Mouse (Mus musculus): Measurements from ENCODE around the gene Lpcat1. TPM values are rescaled to one million over a fixed set of nuclear protein-coding genes. Genes with fewer than 3 reads are reported as not detected.
A peak's percentile ranks its signal among the peaks of the same experiment; 100 is the strongest.

Lpcat1 gene
- polyA plus RNA-seq, 1 experiment from 2014 or later = 85.3 TPM

GRCm38 (mm10) chr13:73446943-73447342 is 20.1 kb upstream of the Lpcat1 start:
- H3K4me3 ChIP-seq (ENCODE audit: low read depth, low read length) = no peak overlapping the region
- ATAC-seq (ENCODE audit: insufficient read depth) (peak; percentile 83), DNase-seq (peak; percentile 86)
- H3K27me3 ChIP-seq (ENCODE audit: insufficient read depth, low read length) = no peaks in the 10 kb centered on the region
- H3K27ac ChIP-seq (ENCODE audit: low read depth) = peak overlapping the region; percentile 91
- H3K4me2 ChIP-seq = no peak overlapping the region
- H3K36me3 ChIP-seq (ENCODE audit: insufficient read depth) = no peaks in the 10 kb centered on the region
- no peak for TF ChIP-seq CTCF (IDR thresholded peaks at IDR 0.05; ENCODE audit: low read depth)
- peaks cover 31% of the 10 kb centered on the region for H3K4me1 ChIP-seq (ENCODE audit: insufficient read depth)
- 23% methylated on average over 7 of the region's 7 CpGs for WGBS
- H3K9ac ChIP-seq = no peak overlapping the region
- no peaks in the 10 kb centered on the region for H3K9me3 ChIP-seq (ENCODE audit: low read depth, low read length)

DNA sequence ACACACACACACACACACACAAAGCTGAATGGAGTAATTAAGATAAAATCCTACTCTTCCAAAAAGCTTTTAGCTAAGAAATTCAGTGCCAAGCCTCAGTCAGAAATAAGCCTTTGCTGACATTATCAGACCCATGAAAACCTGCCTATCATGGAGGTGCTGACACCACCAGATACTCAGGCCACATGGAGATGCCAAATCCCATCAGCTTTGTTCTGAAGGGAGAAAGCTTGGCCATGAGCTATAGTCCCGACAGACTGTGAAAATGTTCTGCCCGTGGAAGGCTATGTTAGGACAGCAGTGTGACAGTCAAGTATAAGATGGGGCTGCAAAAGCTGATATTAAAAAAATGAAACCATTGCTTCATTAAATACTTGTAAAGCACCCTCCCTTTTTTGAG is 19.5 kb upstream of the Lpcat1 start:
- 51% methylated on average over 2 of the region's 2 CpGs for WGBS
- no peak for DNase-seq
- H3K9me3 ChIP-seq (ENCODE audit: low read depth, low read length) = no peaks in the 10 kb centered on the region
- no peak for TF ChIP-seq CTCF (IDR thresholded peaks at IDR 0.05; ENCODE audit: low read depth)
- H3K4me2 ChIP-seq = no peak overlapping the region
- H3K27ac ChIP-seq (ENCODE audit: low read depth) = peak overlapping the region; percentile 91
- no peak overlapping the region for H3K9ac ChIP-seq
- no peak for ATAC-seq (ENCODE audit: insufficient read depth)
- H3K4me3 ChIP-seq (ENCODE audit: low read depth, low read length) = no peak overlapping the region
- no peaks in the 10 kb centered on the region for H3K36me3 ChIP-seq (ENCODE audit: insufficient read depth)
- peaks cover 31% of the 10 kb centered on the region for H3K4me1 ChIP-seq (ENCODE audit: insufficient read depth)
- no peaks in the 10 kb centered on the region for H3K27me3 ChIP-seq (ENCODE audit: insufficient read depth, low read length)

DNA sequence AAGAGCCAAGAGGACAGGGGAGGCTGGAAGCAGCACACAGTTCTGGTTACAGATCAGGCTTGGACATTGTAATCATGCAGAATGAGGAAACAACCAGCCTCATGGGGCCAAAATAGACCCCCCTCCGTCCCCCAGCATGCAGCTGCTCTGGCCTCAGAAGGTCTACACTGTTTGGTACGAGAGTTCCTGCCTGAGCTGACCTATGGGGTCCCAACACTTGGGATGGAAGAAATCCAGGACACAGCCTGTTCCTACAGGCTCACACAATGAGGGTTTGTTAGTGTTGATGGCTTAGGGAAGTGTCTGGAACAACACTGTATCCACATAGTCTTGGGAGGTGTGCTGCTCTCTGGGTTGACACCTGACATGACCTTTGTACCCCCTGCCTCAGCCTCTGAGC is 18.8 kb upstream of the Lpcat1 start:
- Histone ChIP-seq H3K36me3 (ENCODE audit: insufficient read depth) (no peaks in the 10 kb centered on the region), H3K9ac (no peak overlapping the region), H3K4me1 (ENCODE audit: insufficient read depth) (peaks cover 31% of the 10 kb centered on the region), H3K4me3 (ENCODE audit: low read depth, low read length) (no peak overlapping the region), H3K27me3 (ENCODE audit: insufficient read depth, low read length) (no peaks in the 10 kb centered on the region), H3K27ac (ENCODE audit: low read depth) (peak overlapping the region; percentile 91), H3K9me3 (ENCODE audit: low read depth, low read length) (no peaks in the 10 kb centered on the region), H3K4me2 (no peak overlapping the region)
- DNase-seq (no peak), ATAC-seq (ENCODE audit: insufficient read depth) (no peak)
- WGBS = 40% methylated on average over 2 of the region's 2 CpGs
- no peak for TF ChIP-seq CTCF (IDR thresholded peaks at IDR 0.05; ENCODE audit: low read depth)

DNA sequence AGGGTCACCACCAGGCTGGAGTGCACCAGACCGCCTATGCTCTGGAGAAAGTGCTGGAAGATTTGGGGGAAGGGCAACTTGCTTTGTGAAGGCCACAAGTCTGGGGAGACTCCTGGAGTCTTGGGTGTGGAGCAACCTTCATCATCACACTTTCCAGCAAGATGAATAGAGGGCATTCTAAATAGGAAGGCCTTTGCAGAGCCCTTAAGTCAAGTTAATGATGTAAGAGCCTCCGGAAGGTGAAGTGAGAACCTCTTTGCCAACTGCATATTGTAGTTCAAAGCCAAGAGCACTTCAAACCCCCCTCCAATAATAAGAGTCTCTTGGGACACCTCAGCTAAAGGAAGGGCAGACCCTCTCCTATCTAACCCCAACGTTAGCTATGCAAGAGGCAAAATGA is 18.3 kb upstream of the Lpcat1 start:
- Histone ChIP-seq H3K27ac (ENCODE audit: low read depth) (peak overlapping the region; percentile 91; the same call in 1 of the 2 replicates), H3K36me3 (ENCODE audit: insufficient read depth) (no peaks in the 10 kb centered on the region), H3K4me1 (ENCODE audit: insufficient read depth) (peaks cover 31% of the 10 kb centered on the region), H3K4me3 (ENCODE audit: low read depth, low read length) (no peak overlapping the region), H3K4me2 (no peak overlapping the region), H3K9ac (no peak overlapping the region), H3K27me3 (ENCODE audit: insufficient read depth, low read length) (no peaks in the 10 kb centered on the region), H3K9me3 (ENCODE audit: low read depth, low read length) (no peaks in the 10 kb centered on the region)
- whole genome bisulfite sequencing = 52% methylated on average over 3 of the region's 3 CpGs
- no peak for TF ChIP-seq CTCF (IDR thresholded peaks at IDR 0.05; ENCODE audit: low read depth)
- ATAC-seq (ENCODE audit: insufficient read depth) (no peak), DNase-seq (peak; percentile 41)

DNA sequence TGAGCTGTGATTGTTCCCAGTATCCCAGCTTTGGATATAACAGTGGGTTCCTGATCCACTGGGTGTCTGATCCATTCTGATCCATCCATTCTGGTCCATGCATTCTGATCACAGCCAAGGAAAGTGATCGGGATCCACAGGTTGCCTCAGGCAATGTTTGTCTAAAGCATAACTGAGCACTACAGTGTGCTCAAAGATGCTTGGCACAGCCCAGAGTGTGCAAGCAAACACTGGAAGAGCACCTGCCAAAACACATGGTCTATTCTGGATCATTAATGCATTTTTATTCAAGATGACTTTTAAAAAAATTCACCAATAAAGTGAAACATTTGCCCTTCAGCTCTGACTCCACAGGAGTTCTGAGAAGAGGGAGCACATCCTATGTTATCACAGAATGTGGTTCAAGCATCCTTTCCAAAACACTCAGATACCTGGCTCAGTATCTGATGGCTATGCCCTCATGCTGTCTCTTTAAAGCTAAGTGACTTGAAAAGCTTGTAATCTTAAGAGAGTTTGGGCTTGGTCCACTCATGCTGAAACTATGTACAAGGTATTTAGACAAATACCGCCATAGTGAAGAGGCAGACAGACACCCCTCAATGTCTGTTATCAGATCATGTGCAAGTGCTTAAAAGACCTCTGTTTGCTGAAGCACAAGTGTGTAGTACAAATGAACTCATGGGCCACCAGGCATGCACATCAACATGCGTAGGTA is 13.3 kb upstream of the Lpcat1 start:
- no peaks in the 10 kb centered on the region for H3K9me3 ChIP-seq (ENCODE audit: low read depth, low read length)
- no peak for TF ChIP-seq CTCF (IDR thresholded peaks at IDR 0.05; ENCODE audit: low read depth)
- ATAC-seq (ENCODE audit: insufficient read depth) (peak; percentile 65; the same call in 1 of the 2 replicates), DNase-seq (no peak)
- H3K36me3 ChIP-seq (ENCODE audit: insufficient read depth) = no peaks in the 10 kb centered on the region
- no peak overlapping the region for H3K4me3 ChIP-seq (ENCODE audit: low read depth, low read length)
- no peak overlapping the region for H3K9ac ChIP-seq
- H3K27me3 ChIP-seq (ENCODE audit: insufficient read depth, low read length) = no peaks in the 10 kb centered on the region
- 52% methylated on average over 3 of the region's 3 CpGs for WGBS
- H3K27ac ChIP-seq (ENCODE audit: low read depth) = peak overlapping the region; percentile 37; the same call in 1 of the 2 replicates
- H3K4me2 ChIP-seq = no peak overlapping the region
- H3K4me1 ChIP-seq (ENCODE audit: insufficient read depth) = 0 out of 2 replicates have a peak, but pooled peaks cover 2% of the 10 kb centered on the region

DNA sequence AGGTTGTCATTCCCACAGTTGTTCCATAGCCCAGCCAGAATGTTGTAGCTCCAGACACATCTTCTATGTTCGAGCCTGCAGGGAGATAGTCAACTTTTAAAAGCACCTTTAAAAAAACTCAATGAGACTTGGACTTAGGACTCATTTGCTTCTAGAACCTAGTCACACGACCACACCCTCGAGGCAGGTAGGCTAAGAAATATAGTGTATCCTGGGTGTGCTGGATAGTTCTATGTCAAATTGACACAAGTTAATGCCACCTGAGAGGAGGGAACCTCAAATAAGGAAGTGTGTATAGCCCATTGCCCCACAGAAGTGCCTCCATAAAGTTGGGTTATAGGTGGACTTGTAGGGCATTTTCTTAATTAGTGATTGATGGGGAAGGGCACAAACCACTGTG is 11.7 kb upstream of the Lpcat1 start:
- DNase-seq = no peak
- no peaks in the 10 kb centered on the region for H3K9me3 ChIP-seq (ENCODE audit: low read depth, low read length)
- no peak overlapping the region for H3K27ac ChIP-seq (ENCODE audit: low read depth)
- H3K4me1 ChIP-seq (ENCODE audit: insufficient read depth) = no peaks in the 10 kb centered on the region
- H3K27me3 ChIP-seq (ENCODE audit: insufficient read depth, low read length) = no peaks in the 10 kb centered on the region
- TF ChIP-seq CTCF (IDR thresholded peaks at IDR 0.05; ENCODE audit: low read depth) = no peak
- H3K9ac ChIP-seq = no peak overlapping the region
- H3K4me2 ChIP-seq = no peak overlapping the region
- H3K36me3 ChIP-seq (ENCODE audit: insufficient read depth) = no peaks in the 10 kb centered on the region
- H3K4me3 ChIP-seq (ENCODE audit: low read depth, low read length) = no peak overlapping the region
- WGBS = 73% methylated on average over 3 of the region's 3 CpGs
- ATAC-seq (ENCODE audit: insufficient read depth) = no peak

DNA sequence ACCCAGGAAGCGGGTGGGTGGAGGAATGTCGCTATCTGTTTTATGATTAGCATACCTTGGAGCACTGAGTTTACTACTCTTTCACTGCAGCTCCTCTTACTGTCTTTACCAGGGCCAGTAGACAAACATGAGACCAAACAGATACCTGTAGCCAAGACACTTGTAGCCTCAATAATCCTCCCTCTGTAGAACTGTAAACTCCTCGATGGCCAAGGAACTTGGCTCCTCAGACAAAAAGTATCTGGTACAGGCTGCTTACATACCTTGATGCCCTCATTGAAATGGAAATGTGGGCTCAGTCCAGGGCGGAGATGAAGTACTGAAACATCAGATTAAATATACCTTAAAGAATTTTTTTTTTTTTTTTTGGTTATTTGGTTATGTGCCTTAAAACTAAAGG is 9.7 kb upstream of the Lpcat1 start:
- no peak for DNase-seq
- Histone ChIP-seq H3K36me3 (ENCODE audit: insufficient read depth) (no peaks in the 10 kb centered on the region), H3K4me3 (ENCODE audit: low read depth, low read length) (no peak overlapping the region), H3K4me2 (no peak overlapping the region), H3K4me1 (ENCODE audit: insufficient read depth) (no peaks in the 10 kb centered on the region), H3K27ac (ENCODE audit: low read depth) (no peak overlapping the region), H3K9me3 (ENCODE audit: low read depth, low read length) (no peaks in the 10 kb centered on the region), H3K27me3 (ENCODE audit: insufficient read depth, low read length) (no peaks in the 10 kb centered on the region), H3K9ac (no peak overlapping the region)
- no peak for TF ChIP-seq CTCF (IDR thresholded peaks at IDR 0.05; ENCODE audit: low read depth)
- ATAC-seq (ENCODE audit: insufficient read depth) = no peak
- 96% methylated on average over 3 of the region's 4 CpGs for WGBS

Measured in lung, embryonic 14.5 days (tissue).